Mouse (Mus musculus) cerebellum, adult 2 months (tissue): ENCODE results near the gene Dnajc1.

Experiments used
- CTCF ChIP-seq: fragments of 200-500 bp; IDR thresholded peaks from 2 replicates; pipeline ENCODE4 v1.5.1; 2011; ENCODE audit warnings: low read depth, mild to moderate bottlenecking, control low read depth, low read length, moderate library complexity, borderline replicate concordance; ENCODE audit not compliant: insufficient read depth
- POLR2A ChIP-seq: fragments of 200-500 bp; IDR thresholded peaks from 2 replicates; pipeline ENCODE4 v1.6.1; 2011; ENCODE audit warnings: low read length, control low read depth, borderline replicate concordance; ENCODE audit not compliant: insufficient read depth

GRCm38 (mm10) chr2:18318671-18319070, 74.0 kb downstream of the Dnajc1 start:
- TF ChIP-seq POLR2A = no peak
- no peak for TF ChIP-seq CTCF
